Mouse (Mus musculus) gastrocnemius, postnatal 4 days (tissue): ENCODE measurements around the gene Erg. TPM values are rescaled to one million over a fixed set of nuclear protein-coding genes. Genes with fewer than 3 reads are reported as not detected.

Experiments used
- DNase-seq, 2 experiments: peaks; one replicate each; pipeline ENCODE4 v3.0.0; 2021 to 2022; ENCODE audit warnings: low spot score in 2 of 2, mixed read lengths in 2 of 2
- total RNA-seq, 2 experiments: library from RNA; stranded (reverse); gene quantifications; 2 replicates each; pipeline ENCODE4 v1.2.3; 2021

The Erg gene
- total RNA-seq, 2 experiments from 2014 or later: 22.0 to 23.5 TPM

- peak; percentile 18 to 39 for DNase-seq
Observed at GRCm38 (mm10) chr16:95585541-95586310, 667 bp downstream of the Erg start.

- DNase-seq: no peak
Observed at GRCm38 (mm10) chr16:95584751-95585528, 1.5 kb downstream of the Erg start.

- DNase-seq: no peak
Observed at GRCm38 (mm10) chr16:95579289-95579688, 7.1 kb downstream of the Erg start.

- DNase-seq: no peak
Observed at GRCm38 (mm10) chr16:95573163-95573562, 13.2 kb downstream of the Erg start.

GRCm38 (mm10) chr16:95570616-95571015 is 15.8 kb downstream of the Erg start:
- DNase-seq: no peak

- no peak for DNase-seq
Observed at GRCm38 (mm10) chr16:95556834-95557233, 29.6 kb downstream of the Erg start.

GRCm38 (mm10) chr16:95553136-95553535 is 33.3 kb downstream of the Erg start:
- DNase-seq: no peak

GRCm38 (mm10) chr16:95552495-95552894 is 33.9 kb downstream of the Erg start:
- no peak for DNase-seq

GRCm38 (mm10) chr16:95550496-95550895 is 35.9 kb downstream of the Erg start:
- no peak for DNase-seq

GRCm38 (mm10) chr16:95544753-95545152 is 41.6 kb downstream of the Erg start:
- no peak for DNase-seq

GRCm38 (mm10) chr16:95543471-95543870 is 42.9 kb downstream of the Erg start:
- no peak for DNase-seq

- no peak for DNase-seq
Observed at GRCm38 (mm10) chr16:95535151-95535550, 51.2 kb downstream of the Erg start.

- DNase-seq: peak in 1 of 2 experiments; percentile 11
Observed at GRCm38 (mm10) chr16:95532387-95533077, 53.9 kb downstream of the Erg start.

- no peak for DNase-seq
Observed at GRCm38 (mm10) chr16:95527561-95527960, 58.8 kb downstream of the Erg start.

- DNase-seq: no peak
Observed at GRCm38 (mm10) chr16:95519520-95519919, 66.9 kb downstream of the Erg start.

GRCm38 (mm10) chr16:95506051-95506450 is 80.3 kb downstream of the Erg start:
- no peak for DNase-seq

- DNase-seq: no peak
Observed at GRCm38 (mm10) chr16:95496582-95497300, 89.7 kb downstream of the Erg start.

- DNase-seq: no peak
Observed at GRCm38 (mm10) chr16:95494108-95494507, 92.3 kb downstream of the Erg start.

GRCm38 (mm10) chr16:95493336-95493735 is 93.1 kb downstream of the Erg start:
- DNase-seq: no peak

- no peak for DNase-seq
Observed at GRCm38 (mm10) chr16:95492146-95492545, 94.2 kb downstream of the Erg start.

- DNase-seq: no peak
Observed at GRCm38 (mm10) chr16:95490386-95490785, 96.0 kb downstream of the Erg start.
